Mouse (Mus musculus) hindbrain, postnatal 0 days (tissue): ENCODE measurements around the gene Zfp445. TPM values are rescaled to one million over a fixed set of nuclear protein-coding genes. Genes with fewer than 3 reads are reported as not detected.
A peak's percentile ranks its signal among the peaks of the same experiment; 100 is the strongest.

Experiments
- ATAC-seq: fragments of 200-750 bp; cut with Nextera tagmentation; 2 replicates; pipeline ENCODE4 v1.8.0; 2017; ENCODE audit warnings: mild to moderate bottlenecking, moderate TSS enrichment, moderate library complexity
- DNase-seq: peaks from one replicate; pipeline ENCODE4 v3.0.0-alpha.2; 2015; ENCODE audit warnings: low spot score
- H3K27ac ChIP-seq: fragments of 300-500 bp; sonication (generic); 2 replicates; pipeline ENCODE4 v1.5.1; 2014; ENCODE audit warnings: mild to moderate bottlenecking
- H3K27me3 ChIP-seq: fragments of 300-500 bp; sonication (generic); 2 replicates; pipeline ENCODE4 v1.6.1; 2014; ENCODE audit warnings: low read length, mixed read lengths; ENCODE audit not compliant: insufficient read depth
- H3K36me3 ChIP-seq: fragments of 300-500 bp; sonication (generic); 2 replicates; pipeline ENCODE4 v1.6.1; 2014; ENCODE audit warnings: low read length, mixed read lengths; ENCODE audit not compliant: insufficient read depth
- H3K4me1 ChIP-seq: fragments of 300-500 bp; sonication (generic); 2 replicates; pipeline ENCODE4 v1.6.1; 2014; ENCODE audit warnings: antibody characterized with exemption, low read length, mixed read lengths; ENCODE audit not compliant: insufficient read depth
- H3K4me2 ChIP-seq: fragments of 300-500 bp; sonication (generic); 2 replicates; pipeline ENCODE4 v1.6.1; 2014; ENCODE audit warnings: low read depth, mild to moderate bottlenecking, low read length, moderate library complexity, mixed read lengths
- H3K4me3 ChIP-seq: fragments of 300-500 bp; sonication (generic); 2 replicates; pipeline ENCODE4 v1.5.1; 2014; ENCODE audit warnings: low read length
- H3K9ac ChIP-seq: fragments of 300-500 bp; sonication (generic); replicated peaks from 2 replicates; pipeline ENCODE4 v1.6.1; 2014; ENCODE audit warnings: mild to moderate bottlenecking, low read length, moderate library complexity, mixed read lengths
- H3K9me3 ChIP-seq: fragments of 300-500 bp; sonication (generic); 2 replicates; pipeline ENCODE4 v1.6.1; 2016; ENCODE audit warnings: low read length, mixed read lengths
- CTCF ChIP-seq: IDR thresholded peaks from 2 replicates; pipeline ENCODE4 v1.5.1; 2016; ENCODE audit warnings: antibody characterized with exemption, control low read depth, low read depth
- WGBS: fragments of 180-500 bp; shearing (Covaris S2); extraction: QIAGEN DNeasy Blood & Tissue Kit; methylation state at CpG from one replicate; pipeline ENCODE4 v1.1.7; 2014; 5-methylcytosine and 5-hydroxymethylcytosine counted together
- polyA plus RNA-seq: library from polyadenylated mRNA; unstranded; fragments of >200 nt; fragmentation: Nextera tagmentation; extraction: Ambion mirVana; gene quantifications from 2 replicates; pipeline ENCODE4 v1.2.1, GENCODE M21; 2015
- total RNA-seq: library from RNA; depleted of rRNA; stranded (reverse); fragments of >200 nt; gene quantifications from 2 replicates; pipeline ENCODE4 v1.2.3, GENCODE M21; 2014

Zfp445 gene
- total and polyA plus RNA-seq, 2 experiments from 2014 or later, result 68.1 to 138 TPM

GRCm38 (mm10) chr9:122874653-122875052 is 8.8 kb upstream of the Zfp445 start:
- DNase-seq (no peak), ATAC-seq (no peak)
- Histone ChIP-seq H3K4me2 (no peak overlapping the region), H3K4me3 (no peak overlapping the region), H3K36me3 (no peaks in the 10 kb centered on the region), H3K27ac (no peak overlapping the region), H3K4me1 (no peaks in the 10 kb centered on the region), H3K27me3 (no peaks in the 10 kb centered on the region), H3K9me3 (no peaks in the 10 kb centered on the region), H3K9ac (no peak overlapping the region)
- TF ChIP-seq CTCF, result no peak
- 83% methylated on average over 1 of the region's 1 CpGs for whole genome bisulfite sequencing

GRCm38 (mm10) chr9:122872595-122872994 is 6.8 kb upstream of the Zfp445 start:
- Histone ChIP-seq H3K27me3 (no peaks in the 10 kb centered on the region), H3K4me2 (no peak overlapping the region), H3K9ac (no peak overlapping the region), H3K36me3 (no peaks in the 10 kb centered on the region), H3K4me1 (no peaks in the 10 kb centered on the region), H3K4me3 (no peak overlapping the region), H3K9me3 (no peaks in the 10 kb centered on the region), H3K27ac (no peak overlapping the region)
- no peak for DNase-seq
- 87% methylated on average over 4 of the region's 4 CpGs for WGBS
- TF ChIP-seq CTCF, result no peak
- ATAC-seq, result no peak

GRCm38 (mm10) chr9:122866192-122866591 is 386 bp upstream of the Zfp445 start:
- Histone ChIP-seq H3K9me3 (no peaks in the 10 kb centered on the region), H3K36me3 (peaks cover 9% of the 10 kb centered on the region), H3K4me3 (peak overlapping the region; percentile 75), H3K4me1 (peaks cover 8% of the 10 kb centered on the region), H3K4me2 (peak overlapping the region; percentile 71), H3K27ac (peak overlapping the region; percentile 83; the same call in 1 of the 2 replicates), H3K27me3 (no peaks in the 10 kb centered on the region), H3K9ac (peak overlapping the region; percentile 69; the same call in 1 of the 2 replicates)
- TF ChIP-seq CTCF, result no peak
- ATAC-seq (peak; percentile 22), DNase-seq (no peak)
- WGBS, result 85% methylated on average over 4 of the region's 4 CpGs

GRCm38 (mm10) chr9:122864848-122865247 is 958 bp downstream of the Zfp445 start:
- H3K27me3 ChIP-seq, result no peaks in the 10 kb centered on the region
- ATAC-seq (no peak), DNase-seq (no peak)
- H3K9me3 ChIP-seq, result no peaks in the 10 kb centered on the region
- H3K36me3 ChIP-seq, result peaks cover 19% of the 10 kb centered on the region
- peak overlapping the region; percentile 69 for H3K9ac ChIP-seq
- 59% methylated on average over 3 of the region's 3 CpGs for WGBS
- H3K4me2 ChIP-seq, result peak overlapping the region; percentile 71
- H3K4me1 ChIP-seq, result peaks cover 8% of the 10 kb centered on the region
- no peak overlapping the region for H3K27ac ChIP-seq
- peak overlapping the region; percentile 75 for H3K4me3 ChIP-seq
- no peak for TF ChIP-seq CTCF

GRCm38 (mm10) chr9:122863731-122864130 is 2.1 kb downstream of the Zfp445 start:
- H3K4me2 ChIP-seq, result no peak overlapping the region

GRCm38 (mm10) chr9:122860752-122861151 is 5.1 kb downstream of the Zfp445 start:
- H3K4me2 ChIP-seq, result no peak overlapping the region
- H3K4me1 ChIP-seq, result peaks cover 8% of the 10 kb centered on the region
- ATAC-seq, result no peak
- TF ChIP-seq CTCF, result no peak
- H3K27ac ChIP-seq, result no peak overlapping the region
- no peak overlapping the region for H3K9ac ChIP-seq
- no peaks in the 10 kb centered on the region for H3K27me3 ChIP-seq
- H3K9me3 ChIP-seq, result no peaks in the 10 kb centered on the region
- peaks cover 57% of the 10 kb centered on the region for H3K36me3 ChIP-seq
- no peak overlapping the region for H3K4me3 ChIP-seq
- no peak for DNase-seq

More at GRCm38 (mm10) chr9:122863731-122864130, 2.1 kb downstream of the Zfp445 start:
- H3K9ac ChIP-seq, result no peak overlapping the region
- peaks cover 30% of the 10 kb centered on the region for H3K36me3 ChIP-seq
- DNase-seq (no peak), ATAC-seq (no peak)
- H3K4me3 ChIP-seq, result no peak overlapping the region
- TF ChIP-seq CTCF, result no peak
- peaks cover 8% of the 10 kb centered on the region for H3K4me1 ChIP-seq
- WGBS, result 86% methylated on average over 2 of the region's 2 CpGs
- no peak overlapping the region for H3K27ac ChIP-seq
- no peaks in the 10 kb centered on the region for H3K27me3 ChIP-seq
- no peaks in the 10 kb centered on the region for H3K9me3 ChIP-seq

GRCm38 (mm10) chr9:122856716-122857115 is 9.1 kb downstream of the Zfp445 start:
- 97% methylated on average over 3 of the region's 3 CpGs for WGBS
- no peak for ATAC-seq

More at GRCm38 (mm10) chr9:122856716-122857115, 9.1 kb downstream of the Zfp445 start:
- no peak overlapping the region for H3K27ac ChIP-seq
- no peak for DNase-seq
- no peaks in the 10 kb centered on the region for H3K9me3 ChIP-seq
- no peaks in the 10 kb centered on the region for H3K4me1 ChIP-seq
- no peak overlapping the region for H3K9ac ChIP-seq
- H3K27me3 ChIP-seq, result no peaks in the 10 kb centered on the region
- H3K36me3 ChIP-seq, result peaks cover 85% of the 10 kb centered on the region
- no peak for TF ChIP-seq CTCF
- H3K4me3 ChIP-seq, result no peak overlapping the region
- H3K4me2 ChIP-seq, result no peak overlapping the region
